Mouse (Mus musculus) erythroid progenitor cell, adult 5-6 weeks (primary cell): ENCODE measurements at regions not wholly inside any gene's neighbourhood (a gene's known extent, or its start where the extent isn't known, plus 50 kb on each side); places are given as distances from the start of the nearest gene placed in this dataset.

Experiments
- ATAC-seq: replicated peaks from 2 replicates; pipeline ENCODE4 v1.8.0; 2016; ENCODE audit warnings: moderate number of reproducible peaks, mild to moderate bottlenecking, moderate TSS enrichment, inconsistent platforms; ENCODE audit not compliant: poor library complexity, low FRiP score, severe bottlenecking

DNA sequence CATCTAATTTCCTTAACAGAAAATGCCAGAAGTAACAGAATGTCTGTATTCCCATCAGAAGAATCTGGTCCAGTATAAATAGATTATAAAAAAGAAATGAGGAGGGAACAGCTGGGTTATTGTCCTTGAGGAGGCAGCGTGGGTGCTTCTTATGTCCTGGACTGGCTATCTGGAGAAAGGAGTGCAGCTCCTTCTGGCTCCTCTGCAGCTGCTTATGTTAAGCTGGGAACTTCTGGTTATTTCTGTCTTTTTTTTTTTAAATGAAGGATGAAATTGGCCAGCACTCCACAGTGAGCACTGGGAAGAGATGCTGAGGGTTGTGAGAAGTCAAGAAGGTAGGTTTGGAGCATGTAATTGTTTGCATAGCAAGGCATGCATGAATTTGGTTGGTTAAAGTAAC, 441.5 kb downstream of the Ebf1 start:
- ATAC-seq = no peak

DNA sequence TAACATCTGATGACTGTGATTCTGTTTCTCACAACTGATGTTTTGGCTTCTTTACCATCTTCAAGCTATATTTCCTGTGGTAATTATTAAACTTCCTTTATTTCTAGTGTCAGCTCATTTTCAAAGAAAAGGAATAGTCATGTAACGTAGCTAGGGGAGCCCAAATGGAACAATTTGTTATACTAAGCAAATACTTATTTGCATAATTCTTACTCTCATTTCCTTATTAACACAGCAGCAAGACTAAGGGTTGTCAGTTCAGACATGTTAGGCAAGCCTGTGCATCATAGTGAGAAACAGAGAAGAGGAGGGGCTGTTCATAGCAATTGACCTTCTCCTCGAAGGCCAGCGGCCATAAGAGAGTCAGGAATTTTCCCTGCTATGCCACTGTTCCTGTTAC, 449.5 kb downstream of the Ebf1 start:
- ATAC-seq = no peak

DNA sequence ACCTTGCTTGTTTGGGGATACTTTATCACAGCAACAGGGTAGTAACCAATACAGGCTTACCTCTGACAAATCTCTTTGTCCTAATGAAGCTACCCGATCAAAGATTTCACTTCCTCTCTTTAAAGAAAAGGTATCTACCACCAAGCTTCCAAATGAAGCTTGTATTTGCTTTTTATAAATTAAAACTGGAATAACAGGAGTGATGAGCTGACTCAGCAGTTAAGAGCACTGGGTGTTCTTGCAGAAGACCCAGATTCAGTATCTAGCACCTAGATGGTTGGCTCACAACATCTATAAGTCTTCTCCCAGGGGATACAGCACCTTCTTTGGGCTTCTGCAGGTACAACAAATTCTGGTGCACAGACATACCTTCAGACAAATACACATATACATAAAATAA, 453.2 kb downstream of the Ebf1 start:
- no peak for ATAC-seq

DNA sequence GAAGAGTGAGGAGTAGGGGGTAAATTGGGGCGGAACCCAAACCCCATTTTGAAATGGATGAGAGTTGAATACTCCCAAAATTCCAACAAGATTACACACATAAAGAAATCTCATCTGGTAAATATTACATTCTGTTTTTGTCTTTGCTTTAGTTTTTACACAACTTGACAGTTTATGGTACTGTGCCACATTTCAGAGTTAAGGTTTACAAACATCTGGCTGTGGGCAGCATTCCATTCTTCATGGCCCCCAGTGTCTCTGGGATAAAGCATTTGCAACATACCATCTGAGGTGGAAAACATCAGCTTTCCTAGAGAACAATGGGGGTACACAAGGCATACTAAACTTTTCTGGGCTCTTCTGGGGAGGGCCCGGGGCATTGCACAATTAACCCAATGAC, 454.1 kb downstream of the Ebf1 start:
- ATAC-seq = no peak

DNA sequence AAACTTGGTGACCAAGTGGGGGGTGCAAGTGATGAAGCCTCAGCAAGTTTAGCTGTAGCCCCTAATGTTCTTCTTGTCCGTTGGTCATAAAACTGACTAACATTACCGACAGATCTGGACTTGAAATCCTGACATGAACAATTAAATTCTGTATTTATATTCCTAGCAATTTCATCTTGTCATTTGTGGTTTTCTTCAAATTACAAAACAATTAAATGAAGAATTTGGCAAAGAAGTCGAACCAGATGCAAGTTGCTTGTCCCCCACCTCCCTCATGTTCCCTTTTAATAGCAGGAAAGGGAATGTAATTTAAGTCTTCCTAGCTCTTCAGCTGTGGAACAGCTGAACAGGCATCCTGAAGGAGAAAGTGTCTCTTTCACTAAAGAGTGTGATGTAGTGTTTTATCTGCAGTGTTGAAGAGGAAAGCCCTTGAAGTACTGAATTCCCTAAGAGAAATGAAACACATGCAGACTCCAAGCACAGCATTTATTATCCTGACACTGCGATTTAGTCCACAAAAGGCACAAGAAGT, 467.5 kb downstream of the Ebf1 start:
- ATAC-seq = no peak

DNA sequence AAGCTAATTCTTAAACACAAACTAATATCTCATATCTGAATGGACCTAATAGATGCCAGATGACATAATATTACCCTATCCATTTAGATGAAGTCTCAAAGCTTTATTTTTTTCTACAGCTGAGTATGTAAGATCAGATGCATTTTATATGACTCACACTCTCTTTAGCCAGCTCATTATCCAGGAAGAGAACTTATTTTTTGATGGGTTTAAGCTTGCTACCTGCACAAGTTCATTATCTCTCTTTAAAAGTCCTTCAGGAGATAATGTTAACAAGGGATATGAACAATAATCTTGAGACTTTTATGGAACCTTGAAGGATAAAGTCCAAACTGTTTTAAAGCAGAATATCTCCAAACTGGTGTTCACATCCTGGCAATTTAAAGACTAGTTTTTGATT, 468.0 kb downstream of the Ebf1 start:
- ATAC-seq = no peak

DNA sequence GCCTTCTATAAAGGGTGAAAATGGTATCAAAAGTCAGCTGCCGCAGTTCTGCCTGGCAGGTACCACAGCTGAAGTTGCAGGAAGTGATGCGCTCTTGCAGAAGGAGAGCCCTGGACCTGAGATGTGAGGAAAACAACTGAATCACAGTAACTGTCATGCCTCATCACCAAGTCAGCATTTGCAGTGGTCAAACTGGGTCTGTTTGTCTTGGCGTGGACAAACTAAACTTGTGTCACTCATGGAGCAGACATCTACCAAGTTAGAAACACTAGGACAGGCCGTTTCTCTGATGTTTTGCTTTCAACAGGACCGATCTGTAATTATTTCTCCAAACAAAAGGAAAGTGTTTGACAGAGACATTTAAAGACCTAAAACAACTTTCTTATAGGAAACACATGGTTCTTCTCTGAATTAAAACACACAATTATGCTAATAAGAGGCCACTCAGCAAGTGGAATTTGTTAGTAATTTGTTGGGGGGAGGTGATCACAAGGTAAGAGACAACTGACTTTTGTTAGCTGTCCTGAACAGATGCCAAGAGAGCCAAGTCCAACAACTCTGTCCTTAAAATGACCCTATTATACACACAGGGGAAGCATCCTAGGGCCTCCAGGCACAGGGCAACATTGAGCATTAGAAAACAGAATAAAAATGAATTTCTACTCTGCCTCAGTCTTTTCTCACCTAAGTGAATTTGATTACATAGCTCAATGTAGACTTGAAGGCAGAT, 470.2 kb downstream of the Ebf1 start:
- no peak for ATAC-seq

DNA sequence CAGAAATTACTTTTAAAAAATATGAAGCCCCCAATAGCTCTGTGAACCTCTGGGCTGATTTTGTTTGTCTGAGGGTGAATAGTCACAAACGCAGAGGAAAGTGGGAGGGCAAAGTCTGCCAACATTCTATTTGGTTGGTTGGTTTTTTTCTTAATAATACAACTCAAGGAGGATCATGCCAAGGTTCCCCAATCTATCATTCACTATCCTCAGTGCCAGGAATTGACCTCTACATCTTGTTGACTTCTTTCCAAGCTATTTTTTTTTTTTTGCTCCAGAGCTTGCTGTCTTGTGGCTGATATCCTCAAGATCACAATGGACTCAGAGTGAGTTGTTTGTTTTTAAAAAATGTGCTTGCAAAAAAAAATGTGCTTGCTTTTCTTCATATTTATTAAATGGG, 471.2 kb downstream of the Ebf1 start:
- ATAC-seq = no peak

DNA sequence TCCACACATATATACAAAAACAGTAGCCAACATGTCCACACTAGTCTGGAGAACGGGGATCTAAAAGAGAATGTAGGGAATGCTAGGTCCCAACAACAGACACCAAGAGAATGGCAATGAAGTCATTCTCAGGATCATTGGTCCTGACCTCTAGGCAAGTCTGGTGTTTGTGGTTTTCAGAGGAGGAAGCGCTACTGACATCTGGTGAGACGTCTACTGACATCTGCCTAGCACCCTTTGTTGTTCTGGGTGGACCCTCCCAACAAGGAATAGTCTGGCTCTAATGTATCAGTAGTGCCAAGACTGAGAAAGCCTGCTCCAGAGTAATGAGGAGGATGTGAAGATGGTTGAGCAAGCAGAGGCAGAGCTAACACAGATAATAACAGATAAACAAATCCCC, 472.4 kb downstream of the Ebf1 start:
- no peak for ATAC-seq

DNA sequence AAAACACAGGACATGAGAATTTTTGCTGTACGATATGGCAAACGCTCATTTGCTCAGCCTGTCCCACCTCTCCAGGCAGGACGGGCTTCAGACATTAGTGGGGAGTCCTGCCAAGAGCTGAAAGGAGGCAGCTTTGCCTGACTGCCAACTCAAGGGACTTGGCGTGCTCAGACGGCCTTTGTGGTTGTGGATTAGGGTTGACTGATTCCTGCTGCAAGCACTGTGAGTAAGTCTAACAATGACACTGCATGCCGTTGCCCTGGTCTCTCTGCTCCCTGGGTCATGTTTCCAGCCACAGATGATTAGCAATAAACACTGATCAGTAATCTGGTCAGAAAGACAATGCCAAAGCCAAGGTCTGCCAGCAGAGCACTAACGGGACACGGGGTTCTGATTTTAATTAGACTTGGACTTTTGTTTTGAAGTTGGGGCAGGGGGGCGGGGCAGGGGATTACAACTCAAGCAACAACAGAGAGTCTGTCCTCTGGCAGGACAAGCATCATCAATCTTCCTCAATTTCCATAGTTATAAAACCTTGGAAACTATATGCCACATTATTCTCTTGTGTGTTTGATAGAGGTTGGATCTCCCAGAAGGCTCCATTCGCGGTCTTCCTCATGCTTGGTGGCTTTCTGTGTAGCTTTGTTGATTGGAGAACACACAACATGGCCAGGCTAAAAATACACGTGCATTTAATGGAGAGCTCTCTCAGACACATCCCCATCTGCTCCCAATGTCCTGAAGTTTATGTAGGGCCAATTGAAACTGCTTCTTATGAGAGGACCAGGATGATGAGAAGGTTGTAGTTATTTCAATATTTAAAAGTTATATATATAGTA, 486.6 kb downstream of the Ebf1 start:
- ATAC-seq = no peak

DNA sequence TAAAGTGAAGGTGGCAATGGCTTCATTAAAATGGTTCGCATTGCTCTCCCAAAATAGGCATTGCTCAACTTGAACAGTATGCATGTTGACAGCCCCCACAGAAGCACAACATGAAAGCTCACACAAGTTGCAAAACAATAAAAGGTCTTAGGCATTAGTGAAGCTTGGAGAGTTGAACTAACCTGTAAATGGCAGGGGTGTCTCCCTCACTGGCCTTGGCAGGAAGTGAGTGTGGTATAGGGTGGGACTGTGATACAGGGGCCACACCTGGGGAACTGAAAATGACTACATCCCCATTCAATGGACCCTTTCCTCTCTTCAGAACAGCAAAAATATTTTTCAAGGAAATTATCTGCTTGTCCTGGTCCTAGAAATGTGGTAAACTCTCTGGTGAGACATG, 499.6 kb downstream of the Ebf1 start:
- ATAC-seq = no peak

DNA sequence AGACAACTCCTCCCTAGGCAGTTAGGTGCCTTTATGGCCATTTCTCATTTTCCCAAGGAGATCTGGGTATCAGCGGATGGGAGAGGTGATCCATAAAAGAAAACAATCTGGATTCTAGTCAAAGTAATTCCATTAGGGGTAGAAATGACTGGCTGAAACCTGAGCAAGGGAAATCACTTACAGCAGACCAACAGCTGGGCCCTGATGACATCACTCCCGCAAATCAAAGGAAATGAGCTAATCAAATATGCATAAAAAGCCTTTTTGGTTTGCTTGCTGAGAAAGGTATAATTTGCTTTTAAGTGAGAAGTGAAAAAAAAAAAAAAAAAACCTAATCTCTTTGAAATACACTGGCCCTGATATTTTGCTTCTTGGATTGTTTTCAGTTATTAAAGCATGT, 506.2 kb downstream of the Ebf1 start:
- no peak for ATAC-seq

DNA sequence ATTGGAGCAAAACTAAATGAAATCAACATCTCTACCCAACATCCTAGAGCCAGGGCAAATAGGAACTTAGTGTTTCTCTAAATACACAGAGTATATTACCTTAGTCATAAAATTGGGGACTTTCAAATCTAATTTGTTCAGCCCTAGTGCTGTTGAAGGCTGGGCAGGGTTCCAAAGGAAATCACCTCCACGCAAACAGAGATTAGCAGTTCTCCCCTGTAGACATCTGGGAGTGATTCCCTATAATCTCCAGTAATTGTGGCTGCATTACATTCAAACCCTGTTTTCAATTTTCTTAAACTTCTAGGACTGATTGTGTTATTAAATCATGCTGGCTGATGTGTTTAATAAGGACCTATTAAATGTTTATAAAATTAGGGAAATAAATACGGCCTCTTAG, 519.7 kb downstream of the Ebf1 start:
- no peak for ATAC-seq

DNA sequence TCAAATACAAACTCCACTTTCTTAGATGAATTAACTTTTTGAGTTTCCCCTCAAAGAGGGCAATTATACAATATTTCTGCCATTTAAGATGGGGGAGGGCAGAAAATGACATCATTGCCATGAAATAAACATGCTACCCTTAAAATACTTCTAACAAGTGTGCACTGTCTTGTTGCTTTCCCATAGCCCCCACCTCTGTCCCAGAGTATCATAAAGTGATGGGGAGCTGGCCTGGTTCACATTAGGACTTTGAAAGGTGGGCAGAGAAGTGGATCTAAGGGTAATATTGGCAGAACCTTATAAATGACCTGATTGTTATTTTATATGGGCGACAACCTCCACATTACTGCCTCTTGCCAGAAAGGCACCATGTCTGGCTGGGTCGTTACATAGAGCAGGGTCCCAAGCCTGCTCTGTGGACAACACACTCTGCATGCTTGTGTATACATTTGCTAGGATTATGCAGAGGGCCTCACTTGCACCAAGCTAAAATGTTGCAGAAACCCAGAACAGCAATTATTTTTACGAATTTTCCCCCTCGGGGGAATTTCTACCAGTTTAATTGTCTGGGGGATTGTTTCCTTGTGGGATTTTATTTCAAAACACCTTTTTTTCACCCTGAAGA, 521.3 kb downstream of the Ebf1 start:
- no peak for ATAC-seq

DNA sequence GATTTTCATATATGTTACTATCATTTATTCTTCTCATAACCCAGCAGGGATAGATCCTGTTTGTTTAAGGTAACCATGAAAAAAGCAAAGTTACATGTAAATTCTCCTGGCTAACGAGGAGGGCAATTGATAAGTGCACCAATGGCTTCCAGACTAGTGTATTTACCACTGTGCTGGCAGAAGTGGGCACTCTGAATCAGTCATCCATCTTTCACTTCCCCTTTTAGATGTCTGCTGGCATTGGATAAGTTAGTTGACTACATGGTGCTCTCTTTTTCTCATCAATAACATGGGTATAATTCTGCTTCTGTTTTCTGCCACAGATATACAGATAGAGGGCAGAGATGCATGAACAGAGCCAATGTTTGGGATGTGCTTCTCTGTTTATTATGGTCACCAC, 523.4 kb downstream of the Ebf1 start:
- ATAC-seq = no peak

DNA sequence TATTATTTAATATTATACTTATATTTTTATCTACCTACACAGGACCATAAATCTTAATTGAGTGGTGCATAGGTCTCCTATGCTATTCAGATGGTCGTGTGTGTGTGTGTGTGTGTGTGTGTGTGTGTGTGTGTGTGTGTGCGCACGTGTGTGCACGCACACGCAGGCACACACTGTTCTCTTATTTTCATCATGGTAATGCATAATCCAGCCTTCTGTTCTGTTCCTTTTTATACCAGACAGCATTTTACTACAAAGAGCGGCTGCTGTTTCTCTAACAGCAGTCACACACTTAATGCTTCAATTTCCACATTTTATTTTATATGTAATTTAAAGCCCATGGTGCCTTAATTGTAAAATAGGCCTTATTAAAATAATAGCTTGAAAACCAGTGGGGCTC, 537.0 kb downstream of the Ebf1 start:
- ATAC-seq = no peak

DNA sequence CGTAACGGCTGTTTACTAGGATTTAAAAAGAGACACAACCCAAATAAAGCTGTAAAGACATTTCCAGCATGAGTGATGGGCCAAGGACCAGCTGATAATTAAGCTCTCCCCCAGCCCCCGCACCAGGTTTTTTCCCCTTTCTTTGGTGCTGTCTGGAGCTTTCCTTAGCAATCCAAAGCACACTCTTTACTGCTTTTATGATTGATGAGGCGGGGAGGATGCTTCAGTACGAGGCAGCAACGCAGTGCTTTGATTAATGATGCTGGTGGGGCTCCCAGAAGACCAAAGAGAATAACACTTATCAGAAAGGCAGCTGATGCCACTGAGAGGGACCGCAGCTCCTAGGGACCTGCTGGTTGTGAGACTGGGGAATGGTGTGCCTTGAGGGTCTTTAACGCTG, 537.4 kb downstream of the Ebf1 start:
- no peak for ATAC-seq

DNA sequence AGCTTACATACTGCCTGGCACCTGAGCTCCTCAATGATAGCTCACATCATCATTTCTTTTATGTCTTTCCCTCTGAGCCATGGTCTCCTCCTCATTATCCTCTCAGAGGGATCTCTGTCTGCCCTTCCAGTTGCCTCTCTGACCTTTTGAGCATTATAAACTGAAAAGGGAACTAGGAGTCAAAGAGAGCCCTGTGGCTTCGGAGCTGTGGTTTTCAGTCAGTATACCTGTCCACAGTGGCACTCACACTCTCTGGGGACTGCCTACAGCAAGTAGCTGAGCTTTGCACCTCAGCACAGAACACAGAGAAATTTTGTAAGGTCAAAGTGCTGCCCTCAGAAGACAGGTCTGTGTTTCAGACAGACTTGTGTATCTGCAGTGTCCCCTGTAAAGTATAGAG, 538.7 kb downstream of the Ebf1 start:
- ATAC-seq = no peak

DNA sequence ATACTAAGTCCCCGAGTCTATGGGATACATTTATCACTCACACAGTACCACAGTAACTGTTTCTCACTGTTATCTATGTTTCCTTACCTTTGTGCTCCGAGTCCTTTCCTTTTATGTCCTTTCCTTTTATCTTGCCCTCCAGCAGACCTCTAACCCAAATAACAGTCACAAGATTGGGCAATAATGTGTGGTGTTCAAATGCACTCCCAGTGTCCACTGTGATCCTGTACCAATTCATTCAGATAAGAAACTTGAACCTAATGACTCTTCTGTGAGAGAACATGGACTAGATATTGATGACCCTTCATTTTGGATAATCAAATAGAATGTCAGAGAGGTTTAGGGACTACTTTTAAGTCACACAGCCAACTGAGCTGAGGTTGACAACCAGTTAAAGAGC, 541.2 kb downstream of the Ebf1 start:
- ATAC-seq = no peak

DNA sequence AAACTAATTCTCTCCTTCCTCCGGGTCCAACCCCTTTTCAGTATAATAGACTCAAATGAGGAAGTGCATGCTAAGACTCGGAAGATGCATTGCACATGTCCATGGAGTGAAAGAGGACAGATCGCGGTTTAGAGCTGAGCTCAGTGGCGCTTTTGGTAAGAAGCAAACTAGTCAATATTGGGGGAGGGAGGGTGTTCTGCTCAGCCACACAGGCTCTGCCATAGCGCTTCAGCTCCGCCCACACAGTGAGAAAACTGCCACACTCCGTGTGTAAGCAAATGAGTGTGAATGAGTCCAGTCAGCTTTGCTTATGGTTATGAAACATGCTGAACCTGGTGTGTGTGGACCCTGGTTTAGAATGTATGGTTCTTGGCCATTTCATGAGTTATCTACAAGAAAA, 543.8 kb downstream of the Ebf1 start:
- ATAC-seq = no peak

DNA sequence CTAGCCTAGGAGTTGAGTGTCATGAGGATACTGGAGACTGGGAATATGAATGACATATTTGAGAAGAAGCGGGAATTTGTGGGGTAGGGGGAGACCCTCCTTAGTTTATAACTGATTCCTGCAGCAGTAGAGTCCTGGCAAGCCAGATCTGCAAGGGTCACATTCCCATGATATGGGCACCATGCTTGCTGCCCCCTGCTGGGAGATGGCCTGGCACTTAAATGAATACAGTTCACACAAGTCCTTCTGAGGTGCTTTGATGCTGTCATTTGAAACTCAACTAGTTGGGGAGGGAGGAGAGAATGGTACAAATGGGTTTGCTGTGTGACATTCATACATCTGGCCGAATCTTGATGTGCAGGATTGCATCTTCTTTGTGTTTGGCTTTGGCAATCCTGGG, 556.4 kb downstream of the Ebf1 start:
- ATAC-seq = no peak
